10 mouse cellular contexts compared by ENCODE assay signal in genomic region chr1:131110525-131111106, GRCm38 (mm10). TPM values are rescaled to one million over a fixed set of nuclear protein-coding genes. Genes with fewer than 3 reads are reported as not detected.
A peak's percentile ranks its signal among the peaks of the same experiment; 100 is the strongest.
DNase-seq lines count a peak whose midpoint lies in the region; ATAC-seq lines count a peak whose summit lies in the region.
"Had no signal": no experiment of that assay in that cellular context is flagged by ENCODE, and none has a peak within 500 bp of the region (broad histone marks: within the 10 kb centered on the region; RNA-seq: fewer than 3 reads in every experiment).

No protein-coding gene starts in this region.

- H3K4me3 ChIP-seq in heart, embryonic 11.5 days (ENCODE audit: low read depth, low read length): no peak overlapping the region
- no peak overlapping the region for H3K4me3 ChIP-seq in forebrain, embryonic 16.5 days (replicated peaks; ENCODE audit: low read length)
- H3K4me3 ChIP-seq: liver, embryonic 15.5 days had no signal

- no peak overlapping the region for H3K9ac ChIP-seq in heart, embryonic 11.5 days (ENCODE audit: low read depth, low read length)
- no peak overlapping the region for H3K9ac ChIP-seq in forebrain, embryonic 16.5 days (replicated peaks; ENCODE audit: low read depth, low read length)
- H3K9ac ChIP-seq: liver, embryonic 15.5 days had no signal

- ATAC-seq in heart, embryonic 11.5 days (replicated peaks; ENCODE audit: insufficient number of reproducible peaks, low FRiP score, low TSS enrichment): no peak
- no peak for ATAC-seq in forebrain, embryonic 16.5 days
- ATAC-seq: hindbrain, embryonic 16.5 days had no signal

- H3K4me1 ChIP-seq in heart, embryonic 11.5 days (ENCODE audit: control insufficient read depth, insufficient read depth, low read length): peaks cover 29% of the 10 kb centered on the region
- peaks cover 4% of the 10 kb centered on the region for H3K4me1 ChIP-seq in forebrain, embryonic 16.5 days (replicated peaks; ENCODE audit: control insufficient read depth, insufficient read depth, low read length)
- H3K4me1 ChIP-seq: liver, embryonic 15.5 days had no signal

- 58% methylated on average over 12 of the region's 12 CpGs for WGBS in heart, embryonic 11.5 days (ENCODE audit: insufficient replicate concordance)
- 80% methylated on average over 12 of the region's 12 CpGs for WGBS in forebrain, embryonic 16.5 days

- no peaks in the 10 kb centered on the region for H3K36me3 ChIP-seq in heart, embryonic 11.5 days (ENCODE audit: control insufficient read depth, insufficient read depth, low read length)
- H3K36me3 ChIP-seq in forebrain, embryonic 16.5 days (ENCODE audit: control insufficient read depth, insufficient read depth): no peaks in the 10 kb centered on the region
- H3K36me3 ChIP-seq: liver, embryonic 15.5 days had no signal

- peak; percentile 97 for DNase-seq in heart, adult 11 months
- peak; percentile 74 for DNase-seq in CD4-positive helper T cell, adult 2 months (ENCODE audit: low read depth, low spot score)
- DNase-seq in heart, adult 8-10 months (ENCODE audit: low spot score): peak; percentile 53
- peak; percentile 50 for DNase-seq in lung, postnatal 25 days (ENCODE audit: low spot score)
- no peak for DNase-seq in urinary bladder, adult 18-20 months (ENCODE audit: low spot score in 2 of 2)
- no peak for DNase-seq in right cerebral cortex, adult 18-20 months

- no peak overlapping the region for H3K27ac ChIP-seq in heart, embryonic 11.5 days (ENCODE audit: low read depth, low read length)
- H3K27ac ChIP-seq in forebrain, embryonic 16.5 days (ENCODE audit: low read length): no peak overlapping the region
- H3K27ac ChIP-seq: liver, embryonic 15.5 days had no signal

- no peaks in the 10 kb centered on the region for H3K9me3 ChIP-seq in heart, embryonic 11.5 days (replicated peaks; ENCODE audit: control insufficient read depth, low read length)
- no peaks in the 10 kb centered on the region for H3K9me3 ChIP-seq in forebrain, embryonic 16.5 days (ENCODE audit: control insufficient read depth, low read length)
- H3K9me3 ChIP-seq: liver, embryonic 15.5 days had no signal

- H3K4me2 ChIP-seq in heart, embryonic 11.5 days: no peak overlapping the region
- no peak overlapping the region for H3K4me2 ChIP-seq in forebrain, embryonic 16.5 days (ENCODE audit: low read length)
- H3K4me2 ChIP-seq: liver, embryonic 15.5 days had no signal

- H3K27me3 ChIP-seq in heart, embryonic 11.5 days (ENCODE audit: control insufficient read depth, insufficient read depth, low read length): no peaks in the 10 kb centered on the region
- no peaks in the 10 kb centered on the region for H3K27me3 ChIP-seq in forebrain, embryonic 16.5 days (replicated peaks; ENCODE audit: control insufficient read depth, insufficient read depth, low read length)

RNA-seq across cellular contexts. Expression of gene Mapkapk2, which starts 13.0 kb away (rescaled TPM):
- 51.4 and 57.6 TPM in 2 replicates for polyA plus RNA-seq in heart, embryonic 11.5 days (2014; fragmentation: Nextera tagmentation; extraction: Ambion mirVana)
- total RNA-seq in heart, adult 8-10 months (2022): 100 to 1,000 TPM; 303 to 326 (median 315) TPM
- polyA plus RNA-seq in forebrain, embryonic 16.5 days (2015; fragmentation: Nextera tagmentation; extraction: Ambion mirVana): 19.9 and 23.0 TPM in 2 replicates

RNA-seq across cellular contexts. Expression of gene Dyrk3, which starts 27.5 kb away (rescaled TPM):
- 3.7 and 4.0 TPM in 2 replicates for polyA plus RNA-seq in heart, embryonic 11.5 days (2014; fragmentation: Nextera tagmentation; extraction: Ambion mirVana)
- under 1 TPM; 0.25 to 0.71 (median 0.53) TPM for total RNA-seq in heart, adult 8-10 months (2022)
- 19.5 and 20.7 TPM in 2 replicates for polyA plus RNA-seq in forebrain, embryonic 16.5 days (2015; fragmentation: Nextera tagmentation; extraction: Ambion mirVana)

RNA-seq across cellular contexts. Expression of gene Eif2d, which starts 42.4 kb away (rescaled TPM):
- 50.7 and 51.5 TPM in 2 replicates for polyA plus RNA-seq in heart, embryonic 11.5 days (2014; fragmentation: Nextera tagmentation; extraction: Ambion mirVana)
- 10 to 100 TPM; 34.1 to 41.0 (median 37.0) TPM for total RNA-seq in heart, adult 8-10 months (2022)
- polyA plus RNA-seq in forebrain, embryonic 16.5 days (2015; fragmentation: Nextera tagmentation; extraction: Ambion mirVana): 64.1 and 64.4 TPM in 2 replicates

Comparison
In these comparisons a context has a peak if more than half of its experiments do, and no peak if none do; other contexts are left out.
1. DNase-seq: peak in heart, adult 11 months (single experiment), CD4-positive helper T cell, adult 2 months (single experiment), heart, adult 8-10 months (single experiment) and lung, postnatal 25 days (single experiment); none in urinary bladder, adult 18-20 months (0 of 2) and right cerebral cortex, adult 18-20 months (single experiment).